Mouse (Mus musculus) MEL (cell line): ENCODE measurements at regions not wholly inside any gene's neighbourhood (a gene's known extent, or its start where the extent isn't known, plus 50 kb on each side); places are given as distances from the start of the nearest gene placed in this dataset.

Source experiments
- DNase-seq: peaks from one replicate; pipeline ENCODE4 v3.0.0; 2011; ENCODE audit warnings: low read depth, low spot score
- H3K27ac ChIP-seq: 2 replicates; pipeline ENCODE4 v1.5.1; 2012; ENCODE audit warnings: low read depth, mild to moderate bottlenecking, control low read depth, low read length, moderate library complexity; ENCODE audit not compliant: control insufficient read depth
- H3K27me3 ChIP-seq, 2 experiments: fragments of 150-350 bp in 1 of 2; sonication (generic) in 1 of 2; 2 replicates each; pipeline ENCODE4 v1.6.1; 2012; ENCODE audit warnings: low read length in 2 of 2, mild to moderate bottlenecking in 2 of 2, improper control_type of control experiment in 1 of 2, moderate library complexity in 1 of 2; ENCODE audit not compliant: insufficient read depth in 2 of 2, control insufficient read depth in 1 of 2
- H3K36me3 ChIP-seq, 2 experiments: 2 replicates each; pipeline ENCODE4 v1.6.1; 2012 to 2014; ENCODE audit warnings: low read length in 2 of 2, improper control_type of control experiment in 1 of 2, inconsistent platforms in 1 of 2, mild to moderate bottlenecking in 1 of 2; ENCODE audit not compliant: insufficient read depth in 2 of 2, control insufficient read depth in 1 of 2
- H3K4me1 ChIP-seq, 2 experiments: fragments of 150-350 bp in 1 of 2; sonication (generic) in 1 of 2; 2 replicates each; pipeline ENCODE4 v1.6.1; 2012; ENCODE audit warnings: low read length in 2 of 2, improper control_type of control experiment in 1 of 2, mild to moderate bottlenecking in 1 of 2; ENCODE audit not compliant: insufficient read depth in 2 of 2, control insufficient read depth in 1 of 2
- H3K4me3 ChIP-seq, 2 experiments: fragments of 150-350 bp in 1 of 2; sonication (generic) in 1 of 2; 2 replicates each; pipeline ENCODE4 v1.5.1; 2012; ENCODE audit warnings: low read depth in 2 of 2, low read length in 2 of 2, mild to moderate bottlenecking in 2 of 2, moderate library complexity in 2 of 2, control low read depth in 1 of 2, improper control_type of control experiment in 1 of 2; ENCODE audit not compliant: control insufficient read depth in 1 of 2, insufficient read depth in 1 of 2
- H3K79me2 ChIP-seq: 2 replicates; pipeline ENCODE4 v1.6.1; 2012; ENCODE audit warnings: mild to moderate bottlenecking, low read length, moderate library complexity; ENCODE audit not compliant: control insufficient read depth, poor library complexity, insufficient read depth
- H3K9ac ChIP-seq: 2 replicates; pipeline ENCODE4 v1.6.1; 2012; ENCODE audit warnings: low read depth, mild to moderate bottlenecking, control low read depth, low read length, moderate library complexity; ENCODE audit not compliant: control insufficient read depth, poor library complexity, severe bottlenecking
- H3K9me3 ChIP-seq: fragments of 150-350 bp; sonication (generic); replicated peaks from 2 replicates; pipeline ENCODE4 v1.6.1; 2012; ENCODE audit warnings: mild to moderate bottlenecking, low read length, improper control_type of control experiment, moderate library complexity; ENCODE audit not compliant: insufficient read depth
- BHLHE40 ChIP-seq: IDR thresholded peaks from 2 replicates; pipeline ENCODE4 v1.6.1; 2012; ENCODE audit warnings: low read depth, mild to moderate bottlenecking, inconsistent platforms, low read length, improper control_type of control experiment, borderline replicate concordance
- CHD1 ChIP-seq: IDR thresholded peaks from 2 replicates; pipeline ENCODE4 v1.6.1; 2012; ENCODE audit warnings: low read depth, mild to moderate bottlenecking, inconsistent platforms, low read length, improper control_type of control experiment
- CTCF ChIP-seq, 3 experiments: IDR thresholded peaks in 2 of 3; conservative IDR thresholded peaks in 1 of 3; 2 replicates each; pipeline ENCODE4 v1.5.1; 2011 to 2012; ENCODE audit warnings: low read length in 3 of 3, low read depth in 2 of 3, mild to moderate bottlenecking in 2 of 3, improper control_type of control experiment in 1 of 3, inconsistent platforms in 1 of 3, mixed read lengths in 1 of 3, moderate library complexity in 1 of 3; ENCODE audit not compliant: control insufficient read depth in 1 of 3, insufficient read depth in 1 of 3, poor library complexity in 1 of 3, severe bottlenecking in 1 of 3
- E2F4 ChIP-seq: IDR thresholded peaks from 2 replicates; pipeline ENCODE4 v1.6.1; 2011; ENCODE audit warnings: low read depth, low read length, improper control_type of control experiment, borderline replicate concordance
- ELF1 ChIP-seq: IDR thresholded peaks from 2 replicates; pipeline ENCODE4 v1.6.1; 2014; ENCODE audit warnings: low read depth, mild to moderate bottlenecking, inconsistent platforms, low read length, improper control_type of control experiment, moderate library complexity
- EP300 ChIP-seq, 2 experiments: IDR thresholded peaks; 2 replicates each; pipeline ENCODE4 v1.6.1; 2011; ENCODE audit warnings: improper control_type of control experiment in 2 of 2, low read length in 2 of 2, low read depth in 1 of 2, mild to moderate bottlenecking in 1 of 2
- ETS1 ChIP-seq: IDR thresholded peaks from 2 replicates; pipeline ENCODE4 v1.6.1; 2012; ENCODE audit warnings: low read depth, mild to moderate bottlenecking, inconsistent platforms, low read length, improper control_type of control experiment, moderate library complexity
- GABPA ChIP-seq: IDR thresholded peaks from 2 replicates; pipeline ENCODE4 v1.6.1; 2012; ENCODE audit warnings: low read depth, mild to moderate bottlenecking, inconsistent platforms, low read length, improper control_type of control experiment, moderate library complexity
- GATA1 ChIP-seq: IDR thresholded peaks from 2 replicates; pipeline ENCODE4 v1.6.1; 2011; ENCODE audit warnings: low read depth, low read length, improper control_type of control experiment
- HCFC1 ChIP-seq: IDR thresholded peaks from 2 replicates; pipeline ENCODE4 v1.6.1; 2012; ENCODE audit warnings: low read depth, mild to moderate bottlenecking, inconsistent platforms, low read length, improper control_type of control experiment, moderate library complexity
- MAZ ChIP-seq: IDR thresholded peaks from 2 replicates; pipeline ENCODE4 v1.6.1; 2012; ENCODE audit warnings: low read depth, mild to moderate bottlenecking, inconsistent platforms, low read length, improper control_type of control experiment
- MEF2A ChIP-seq: IDR thresholded peaks from 2 replicates; pipeline ENCODE4 v1.6.1; 2014; ENCODE audit warnings: low read depth, mild to moderate bottlenecking, inconsistent platforms, low read length, improper control_type of control experiment; ENCODE audit not compliant: poor library complexity, insufficient replicate concordance, severe bottlenecking; ENCODE audit errors: extremely low read depth
- MYB ChIP-seq: IDR thresholded peaks from 2 replicates; pipeline ENCODE4 v1.6.1; 2011; ENCODE audit warnings: mild to moderate bottlenecking, low read depth, low read length, improper control_type of control experiment
- MYC ChIP-seq: IDR thresholded peaks from 2 replicates; pipeline ENCODE4 v1.6.1; 2011; ENCODE audit warnings: low read depth, mild to moderate bottlenecking, low read length, improper control_type of control experiment, moderate library complexity
- NELFE ChIP-seq: IDR thresholded peaks from 2 replicates; pipeline ENCODE4 v1.6.1; 2011; ENCODE audit warnings: low read depth, low read length, improper control_type of control experiment
- NRF1 ChIP-seq: IDR thresholded peaks from 2 replicates; pipeline ENCODE4 v1.6.1; 2014; ENCODE audit warnings: low read depth, mild to moderate bottlenecking, inconsistent platforms, low read length, improper control_type of control experiment, moderate library complexity; ENCODE audit not compliant: poor library complexity, insufficient read depth, severe bottlenecking
- POLR2AphosphoS5 ChIP-seq: IDR thresholded peaks from 2 replicates; pipeline ENCODE4 v1.6.1; 2012; ENCODE audit warnings: low read depth, borderline replicate concordance, mild to moderate bottlenecking, inconsistent platforms, low read length, moderate library complexity, mixed read lengths
- RAD21 ChIP-seq: IDR thresholded peaks from 2 replicates; pipeline ENCODE4 v1.6.1; 2011; ENCODE audit warnings: mild to moderate bottlenecking, low read depth, low read length, improper control_type of control experiment
- SMC3 ChIP-seq: IDR thresholded peaks from 2 replicates; pipeline ENCODE4 v1.6.1; 2011; ENCODE audit warnings: low read depth, low read length, improper control_type of control experiment
- TCF12 ChIP-seq: IDR thresholded peaks from 2 replicates; pipeline ENCODE4 v1.6.1; 2014; ENCODE audit warnings: low read depth, mild to moderate bottlenecking, inconsistent platforms, low read length, improper control_type of control experiment, moderate library complexity
- UBTF ChIP-seq: IDR thresholded peaks from 2 replicates; pipeline ENCODE4 v1.6.1; 2012; ENCODE audit warnings: low read depth, mild to moderate bottlenecking, inconsistent platforms, low read length, improper control_type of control experiment, moderate library complexity, borderline replicate concordance; ENCODE audit not compliant: insufficient read depth
- USF1 ChIP-seq: IDR thresholded peaks from 2 replicates; pipeline ENCODE4 v1.6.1; 2014; ENCODE audit warnings: low read depth, mild to moderate bottlenecking, inconsistent platforms, low read length, improper control_type of control experiment, moderate library complexity
- USF2 ChIP-seq, 2 experiments: IDR thresholded peaks; 2 replicates each; pipeline ENCODE4 v1.6.1; 2011 to 2012; ENCODE audit warnings: improper control_type of control experiment in 2 of 2, low read length in 2 of 2, borderline replicate concordance in 1 of 2, inconsistent platforms in 1 of 2, low read depth in 1 of 2, mild to moderate bottlenecking in 1 of 2; ENCODE audit not compliant: insufficient read depth in 1 of 2
- ZC3H11A ChIP-seq: IDR thresholded peaks from 2 replicates; pipeline ENCODE4 v1.6.1; 2012; ENCODE audit warnings: low read depth, mild to moderate bottlenecking, inconsistent platforms, low read length, improper control_type of control experiment
- ZKSCAN1 ChIP-seq: IDR thresholded peaks from 2 replicates; pipeline ENCODE4 v1.6.1; 2012; ENCODE audit warnings: low read depth, mild to moderate bottlenecking, inconsistent platforms, low read length, improper control_type of control experiment, moderate library complexity
- ZMIZ1 ChIP-seq: IDR thresholded peaks from 2 replicates; pipeline ENCODE4 v1.6.1; 2012; ENCODE audit warnings: low read depth, mild to moderate bottlenecking, inconsistent platforms, low read length, improper control_type of control experiment, moderate library complexity
- ZNF384 ChIP-seq: IDR thresholded peaks from 2 replicates; pipeline ENCODE4 v1.6.1; 2012; ENCODE audit warnings: low read depth, mild to moderate bottlenecking, inconsistent platforms, low read length, improper control_type of control experiment

- H3K36me3 ChIP-seq, result no peaks in the 10 kb centered on the region
- H3K9ac ChIP-seq, result no peak overlapping the region
- H3K4me1 ChIP-seq, result no peaks in the 10 kb centered on the region
- no peaks in the 10 kb centered on the region for H3K27me3 ChIP-seq
- H3K27ac ChIP-seq, result no peak overlapping the region
- TF ChIP-seq SMC3 (0 out of 2 replicates have a peak, but pooled peaks have one; percentile 30), GABPA (no peak), TCF12 (no peak), BHLHE40 (no peak), NELFE (no peak)
- no peak for DNase-seq
- no peaks in the 10 kb centered on the region for H3K9me3 ChIP-seq
- H3K79me2 ChIP-seq, result no peaks in the 10 kb centered on the region
- H3K4me3 ChIP-seq, result no peak overlapping the region
Measured at GRCm38 (mm10) chr14:36470362-36470761, 375.6 kb downstream of the 4930474N05Rik start.

GRCm38 (mm10) chr14:36453049-36453448 lies 358.3 kb downstream of the 4930474N05Rik start:
- no peaks in the 10 kb centered on the region for H3K27me3 ChIP-seq
- TF ChIP-seq MEF2A (no peak), ZC3H11A (no peak), POLR2AphosphoS5 (no peak), E2F4 (no peak), USF2 (IDR thresholded peaks at IDR 0.05; ENCODE audit: borderline replicate concordance in 1 of 2, insufficient read depth in 1 of 2, low read depth in 1 of 2, low read length in 2 of 2) (no peak), MYC (no peak), ELF1 (no peak), CTCF (IDR thresholded peaks at IDR 0.05 in 2 of 3, conservative IDR thresholded peaks at IDR 0.05 in 1 of 3; ENCODE audit: control insufficient read depth in 1 of 3, insufficient read depth in 1 of 3, low read depth in 2 of 3, low read length in 3 of 3, poor library complexity in 1 of 3, severe bottlenecking in 1 of 3) (no peak), CHD1 (no peak), USF1 (no peak), ZNF384 (no peak)
- DNase-seq, result no peak
- no peaks in the 10 kb centered on the region for H3K79me2 ChIP-seq
- H3K27ac ChIP-seq, result no peak overlapping the region
- H3K4me1 ChIP-seq, result no peaks in the 10 kb centered on the region
- no peak overlapping the region for H3K9ac ChIP-seq
- no peak overlapping the region for H3K4me3 ChIP-seq
- H3K36me3 ChIP-seq, result no peaks in the 10 kb centered on the region
- H3K9me3 ChIP-seq, result no peaks in the 10 kb centered on the region

DNA sequence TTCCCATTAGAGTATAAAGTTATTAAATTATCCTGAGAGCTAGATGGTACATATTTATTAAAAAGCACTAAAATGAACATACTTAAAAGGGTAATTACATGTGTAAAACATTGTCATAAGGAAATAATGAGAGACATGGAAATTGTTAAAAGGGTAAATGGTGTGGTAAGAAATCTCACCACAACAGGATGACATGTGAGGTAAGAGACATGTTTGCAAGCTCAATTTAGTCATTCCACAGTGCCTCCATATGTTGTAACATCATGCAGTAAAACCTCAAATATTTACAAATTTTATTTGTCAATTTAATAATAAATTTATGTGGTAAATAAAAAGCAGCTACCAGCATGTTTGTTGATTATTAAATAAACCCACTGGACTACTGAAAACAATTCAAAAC lies 355.4 kb downstream of the 4930474N05Rik start:
- H3K79me2 ChIP-seq, result no peaks in the 10 kb centered on the region
- no peak overlapping the region for H3K9ac ChIP-seq
- no peaks in the 10 kb centered on the region for H3K27me3 ChIP-seq
- H3K27ac ChIP-seq, result no peak overlapping the region
- no peaks in the 10 kb centered on the region for H3K4me1 ChIP-seq
- no peak for DNase-seq
- no peaks in the 10 kb centered on the region for H3K9me3 ChIP-seq
- H3K4me3 ChIP-seq, result no peak overlapping the region
- no peaks in the 10 kb centered on the region for H3K36me3 ChIP-seq
- TF ChIP-seq HCFC1 (no peak), ZKSCAN1 (no peak), MYC (no peak), MAZ (no peak), TCF12 (no peak), NRF1 (no peak), GATA1 (no peak), ZMIZ1 (no peak), GABPA (no peak), ETS1 (no peak), ZC3H11A (no peak), MYB (no peak), UBTF (no peak), RAD21 (no peak), EP300 (IDR thresholded peaks at IDR 0.05; ENCODE audit: low read depth in 1 of 2, low read length in 2 of 2) (no peak)
